Mouse (Mus musculus): ENCODE data around the gene Pdcd1lg2. TPM values are rescaled to one million over a fixed set of nuclear protein-coding genes. Genes with fewer than 3 reads are reported as not detected.

The Pdcd1lg2 gene
- total and polyA plus RNA-seq, 3 experiments, result 1.7 to 5.4 TPM; not detected in 1

DNA sequence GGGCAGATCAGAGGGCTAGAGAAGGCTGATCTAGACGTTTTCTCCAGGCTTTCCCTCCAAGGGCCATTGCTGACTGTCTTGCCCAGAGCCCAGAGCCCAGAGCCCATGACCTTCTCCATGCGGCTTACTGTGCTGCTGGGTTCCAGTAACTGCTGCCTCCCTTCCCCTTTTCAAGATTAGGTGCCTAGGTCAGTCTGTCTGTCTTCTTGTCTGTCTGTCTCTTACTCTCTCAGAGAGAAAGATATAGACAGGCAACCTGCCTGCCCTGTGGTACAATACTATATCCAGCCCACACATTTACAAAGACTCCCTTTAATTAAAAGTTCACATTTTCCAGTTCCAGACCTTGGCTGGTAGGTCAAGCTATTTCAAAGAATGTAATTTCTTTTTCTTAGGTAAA is 64.1 kb downstream of the Pdcd1lg2 start:
- H3K9me3 ChIP-seq (replicated peaks; ENCODE audit: insufficient read depth, low read length), result no peaks in the 10 kb centered on the region
- no peaks in the 10 kb centered on the region for H3K79me2 ChIP-seq (ENCODE audit: control insufficient read depth, insufficient read depth, low read length, poor library complexity)
- TF ChIP-seq POLR2A (IDR thresholded peaks at IDR 0.05; ENCODE audit: control insufficient read depth in 1 of 2, insufficient read depth in 1 of 2, low read depth in 1 of 2, low read length in 2 of 2, poor library complexity in 1 of 2), result no peak
- TF ChIP-seq MAX (IDR thresholded peaks at IDR 0.05; ENCODE audit: low read length), result no peak
- no peak for TF ChIP-seq ZC3H11A (IDR thresholded peaks at IDR 0.05; ENCODE audit: low read depth, low read length)
- TF ChIP-seq MAFK (IDR thresholded peaks at IDR 0.05; ENCODE audit: borderline replicate concordance, low read depth, low read length), result no peak
- no peak for TF ChIP-seq JUND (IDR thresholded peaks at IDR 0.05; ENCODE audit: low read depth, low read length)
- no peak for TF ChIP-seq TBP (IDR thresholded peaks at IDR 0.05; ENCODE audit: low read depth, low read length)
- TF ChIP-seq SMC3 (IDR thresholded peaks at IDR 0.05; ENCODE audit: low read depth, low read length), result no peak
- no peak for TF ChIP-seq SIN3A (IDR thresholded peaks at IDR 0.05; ENCODE audit: low read length)
- TF ChIP-seq ZNF384 (IDR thresholded peaks at IDR 0.05; ENCODE audit: low read depth, low read length), result no peak
- no peak for TF ChIP-seq TAL1 (IDR thresholded peaks at IDR 0.05; ENCODE audit: low read length)
- TF ChIP-seq GABPA (IDR thresholded peaks at IDR 0.05; ENCODE audit: low read depth, low read length), result no peak
- H3K4me3 ChIP-seq (ENCODE audit: control insufficient read depth in 1 of 2, insufficient read depth in 1 of 2, low read depth in 2 of 2, low read length in 2 of 2), result peak overlapping the region in 1 of 2 experiments; percentile 5; a peak in 1 of 4 replicates
- no peak overlapping the region for H3K9ac ChIP-seq (ENCODE audit: control insufficient read depth, low read depth, low read length, poor library complexity, severe bottlenecking)
- H3K4me1 ChIP-seq (ENCODE audit: control insufficient read depth in 1 of 2, insufficient read depth in 2 of 2, low read length in 2 of 2), result peaks cover 52 to 58% of the 10 kb centered on the region in 2 experiments
- no peaks in the 10 kb centered on the region for H3K27me3 ChIP-seq (ENCODE audit: control insufficient read depth in 1 of 2, insufficient read depth in 2 of 2, low read length in 2 of 2)
- DNase-seq (ENCODE audit: low read depth, low spot score), result peak; percentile 85
- H3K36me3 ChIP-seq (ENCODE audit: control insufficient read depth in 1 of 2, insufficient read depth in 2 of 2, low read length in 2 of 2), result peaks cover 0 to 49% of the 10 kb centered on the region in 2 experiments; a peak in 2 of 4 replicates
- H3K27ac ChIP-seq (ENCODE audit: control insufficient read depth, low read depth, low read length), result 0 out of 2 replicates have a peak overlapping the region, but pooled peaks have one; percentile 6

DNA sequence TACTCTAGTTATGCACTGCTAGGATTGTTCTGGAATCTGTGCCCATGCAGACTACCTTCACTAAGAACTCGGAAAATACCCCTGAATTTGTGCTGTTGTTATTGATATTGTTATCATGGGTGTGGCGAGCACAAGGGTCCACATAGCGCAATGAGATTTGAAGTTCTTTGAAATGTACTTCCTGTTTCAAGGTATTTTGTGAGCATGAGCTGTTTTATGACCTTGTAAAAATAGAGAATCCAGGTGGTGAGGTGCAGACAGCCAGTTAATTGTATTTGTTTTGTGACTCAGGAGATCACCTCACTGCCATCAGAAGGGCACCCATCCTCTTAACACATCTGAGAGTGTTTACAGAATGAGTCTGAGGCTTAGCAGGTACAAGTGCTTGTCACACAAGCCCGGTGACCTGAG is 64.5 kb downstream of the Pdcd1lg2 start:
- Histone ChIP-seq H3K9ac (ENCODE audit: control insufficient read depth, low read depth, low read length, poor library complexity, severe bottlenecking) (no peak overlapping the region), H3K36me3 (ENCODE audit: control insufficient read depth in 1 of 2, insufficient read depth in 2 of 2, low read length in 2 of 2) (peaks cover 0 to 45% of the 10 kb centered on the region in 2 experiments; a peak in 2 of 4 replicates), H3K9me3 (replicated peaks; ENCODE audit: insufficient read depth, low read length) (no peaks in the 10 kb centered on the region), H3K4me1 (ENCODE audit: control insufficient read depth in 1 of 2, insufficient read depth in 2 of 2, low read length in 2 of 2) (peaks cover 48 to 58% of the 10 kb centered on the region in 2 experiments), H3K4me3 (ENCODE audit: control insufficient read depth in 1 of 2, insufficient read depth in 1 of 2, low read depth in 2 of 2, low read length in 2 of 2) (peak overlapping the region in 1 of 2 experiments; percentile 5; a peak in 1 of 4 replicates), H3K27me3 (ENCODE audit: control insufficient read depth in 1 of 2, insufficient read depth in 2 of 2, low read length in 2 of 2) (no peaks in the 10 kb centered on the region), H3K79me2 (ENCODE audit: control insufficient read depth, insufficient read depth, low read length, poor library complexity) (no peaks in the 10 kb centered on the region), H3K27ac (ENCODE audit: control insufficient read depth, low read depth, low read length) (peak overlapping the region; percentile 6; the same call in 1 of the 2 replicates)
- peak; percentile 86 for DNase-seq (ENCODE audit: low read depth, low spot score)
- peak; percentile 74; the same call in 1 of the 2 replicates for TF ChIP-seq TCF12 (IDR thresholded peaks at IDR 0.05; ENCODE audit: low read depth, low read length)
- no peak for TF ChIP-seq CHD1 (IDR thresholded peaks at IDR 0.05; ENCODE audit: low read depth, low read length)
- TF ChIP-seq ELF1 (IDR thresholded peaks at IDR 0.05; ENCODE audit: low read depth, low read length), result peak; percentile 65; the same call in 1 of the 2 replicates
- no peak for TF ChIP-seq POLR2A (IDR thresholded peaks at IDR 0.05; ENCODE audit: control insufficient read depth in 1 of 2, insufficient read depth in 1 of 2, low read depth in 1 of 2, low read length in 2 of 2, poor library complexity in 1 of 2)
- no peak for TF ChIP-seq NELFE (IDR thresholded peaks at IDR 0.05; ENCODE audit: low read depth, low read length)
- TF ChIP-seq CTCF (IDR thresholded peaks at IDR 0.05 in 2 of 3, conservative IDR thresholded peaks at IDR 0.05 in 1 of 3; ENCODE audit: control insufficient read depth in 1 of 3, insufficient read depth in 1 of 3, low read depth in 2 of 3, low read length in 3 of 3, poor library complexity in 1 of 3, severe bottlenecking in 1 of 3), result no peak
- TF ChIP-seq GABPA (IDR thresholded peaks at IDR 0.05; ENCODE audit: low read depth, low read length), result no peak
- TF ChIP-seq TBP (IDR thresholded peaks at IDR 0.05; ENCODE audit: low read depth, low read length), result peak; percentile 70
- peak; percentile 88 for TF ChIP-seq GATA1 (IDR thresholded peaks at IDR 0.05; ENCODE audit: low read depth, low read length)
- no peak for TF ChIP-seq USF1 (IDR thresholded peaks at IDR 0.05; ENCODE audit: low read depth, low read length)
- no peak for TF ChIP-seq ZC3H11A (IDR thresholded peaks at IDR 0.05; ENCODE audit: low read depth, low read length)
- TF ChIP-seq ETS1 (IDR thresholded peaks at IDR 0.05; ENCODE audit: low read depth, low read length), result peak; percentile 87
- TF ChIP-seq SIN3A (IDR thresholded peaks at IDR 0.05; ENCODE audit: low read length), result peak; percentile 87
- peak; percentile 97 for TF ChIP-seq RCOR1 (IDR thresholded peaks at IDR 0.05; ENCODE audit: low read depth, low read length)
- no peak for TF ChIP-seq USF2 (IDR thresholded peaks at IDR 0.05; ENCODE audit: borderline replicate concordance in 1 of 2, insufficient read depth in 1 of 2, low read depth in 1 of 2, low read length in 2 of 2)
- no peak for TF ChIP-seq RAD21 (IDR thresholded peaks at IDR 0.05; ENCODE audit: low read depth, low read length)
- TF ChIP-seq CHD2 (IDR thresholded peaks at IDR 0.05; ENCODE audit: low read length), result no peak
- no peak for TF ChIP-seq HCFC1 (IDR thresholded peaks at IDR 0.05; ENCODE audit: low read depth, low read length)
- no peak for TF ChIP-seq ZNF384 (IDR thresholded peaks at IDR 0.05; ENCODE audit: low read depth, low read length)
- no peak; the same call in 1 of the 2 replicates for TF ChIP-seq MAFK (IDR thresholded peaks at IDR 0.05; ENCODE audit: borderline replicate concordance, low read depth, low read length)
- TF ChIP-seq E2F4 (IDR thresholded peaks at IDR 0.05; ENCODE audit: borderline replicate concordance, low read depth, low read length), result no peak
- TF ChIP-seq KAT2A (conservative IDR thresholded peaks at IDR 0.05; ENCODE audit: low read depth, low read length), result no peak
- no peak for TF ChIP-seq MAZ (IDR thresholded peaks at IDR 0.05; ENCODE audit: low read depth, low read length)
- peak; percentile 65; the same call in 1 of the 2 replicates for TF ChIP-seq MAX (IDR thresholded peaks at IDR 0.05; ENCODE audit: low read length)
- TF ChIP-seq MYB (IDR thresholded peaks at IDR 0.05; ENCODE audit: low read depth, low read length), result no peak
- TF ChIP-seq POLR2AphosphoS2 (IDR thresholded peaks at IDR 0.05; ENCODE audit: low read length), result no peak
- peak; percentile 64 for TF ChIP-seq TAL1 (IDR thresholded peaks at IDR 0.05; ENCODE audit: low read length)
- TF ChIP-seq UBTF (IDR thresholded peaks at IDR 0.05; ENCODE audit: borderline replicate concordance, insufficient read depth, low read depth, low read length), result no peak

Measured in MEL (cell line).